Mouse (Mus musculus) brain, embryonic 14.5 days (tissue): ENCODE measurements around the gene Sox18.

Experiments used
- CTCF ChIP-seq: fragments of 200-500 bp; IDR thresholded peaks from 2 replicates; pipeline ENCODE4 v1.5.1; 2012; ENCODE audit warnings: inconsistent platforms, mild to moderate bottlenecking, moderate library complexity, borderline replicate concordance; ENCODE audit not compliant: insufficient read depth, insufficient read length; ENCODE audit errors: extremely low read depth
- POLR2A ChIP-seq: fragments of 200-500 bp; IDR thresholded peaks from 2 replicates; pipeline ENCODE4 v1.6.1; 2012; ENCODE audit warnings: mild to moderate bottlenecking, inconsistent platforms, borderline replicate concordance; ENCODE audit not compliant: poor library complexity, insufficient read depth, insufficient read length, severe bottlenecking; ENCODE audit errors: extremely low read depth

DNA sequence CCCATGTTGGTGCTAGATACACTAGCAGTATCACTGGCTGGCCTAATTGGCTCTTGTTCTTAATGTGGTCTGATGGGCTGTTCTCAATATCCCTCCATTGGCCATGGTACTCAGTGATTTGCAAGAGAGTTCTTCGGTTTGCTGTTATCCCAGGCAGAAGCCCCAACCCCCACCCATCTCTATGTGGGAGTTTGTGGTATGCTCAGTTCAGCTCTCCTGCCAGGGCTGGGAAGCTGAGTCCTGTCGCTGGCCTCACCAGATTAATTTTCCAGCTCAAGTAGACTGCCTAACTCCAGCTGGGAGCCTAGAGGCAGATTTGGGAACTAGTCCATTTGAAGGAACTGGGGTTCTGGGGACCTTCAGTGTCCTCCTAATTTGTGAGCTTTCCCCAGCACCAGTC, 14.0 kb downstream of the Sox18 start:
- TF ChIP-seq POLR2A (no peak), CTCF (no peak)
